Mouse (Mus musculus): ENCODE results near the gene Trpm1.

- TF ChIP-seq CTCF (IDR thresholded peaks at IDR 0.05), result no peak
- no peak for TF ChIP-seq EP300 (IDR thresholded peaks at IDR 0.05)
These were observed 4.8 kb downstream of the Trpm1 start for GRCm38 (mm10) chr7:64158281-64159055.

Data from lung, postnatal 0 days (tissue).